Mouse (Mus musculus): ENCODE results near the gene Zfp143. TPM values are rescaled to one million over a fixed set of nuclear protein-coding genes. Genes with fewer than 3 reads are reported as not detected.

Gene Zfp143
- 14.1 and 15.8 TPM in 2 replicates for polyA plus RNA-seq (2015; fragmentation: Nextera tagmentation; extraction: Ambion mirVana)

DNA sequence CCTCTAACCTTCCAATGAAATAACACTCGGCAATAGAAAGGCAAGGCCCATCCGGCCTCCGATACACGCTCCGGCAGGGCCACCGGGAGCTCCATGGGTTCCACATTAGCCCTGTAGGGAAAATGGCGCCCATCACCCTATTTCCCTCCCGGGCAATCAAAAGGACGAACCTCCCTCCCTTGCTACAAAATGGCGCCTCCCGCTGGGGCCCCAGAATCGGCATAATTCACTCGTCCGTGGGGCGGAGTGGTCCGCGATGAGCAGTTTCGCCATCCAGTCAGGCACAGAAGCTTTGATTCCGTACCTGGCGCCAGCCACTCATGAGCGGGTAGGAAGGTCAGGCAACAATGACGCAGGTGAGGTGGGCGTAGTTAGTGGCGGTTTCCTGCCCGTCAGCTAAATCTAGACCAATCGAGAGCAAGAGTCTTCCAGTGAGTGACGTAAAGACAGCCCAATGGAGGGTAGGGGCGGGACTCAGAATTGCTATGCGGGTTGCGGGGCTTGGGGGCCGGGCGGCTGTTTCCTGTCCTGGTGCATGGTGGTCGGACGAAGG lies at the start of gene Zfp143:
TSS of gene Zfp143 (plus strand) at position 19 of the 553 bp plus-strand sequence.
- under 1% methylated on average over 34 of the region's 34 CpGs for WGBS
- ATAC-seq (replicated peaks; ENCODE audit: extremely low read depth, insufficient read depth, low FRiP score): peak; percentile 98
- H3K4me3 ChIP-seq (ENCODE audit: low read length): peak within 1 kb of the TSS; percentile 89
- peak within 1 kb of the TSS; percentile 98 for H3K9ac ChIP-seq (ENCODE audit: low read length)
- peaks cover 15% of the 10 kb centered on the region for H3K4me1 ChIP-seq (ENCODE audit: control insufficient read depth, insufficient read depth, low read length)
- no peaks in the 10 kb centered on the region for H3K27me3 ChIP-seq (ENCODE audit: control insufficient read depth, insufficient read depth, low read length)
- peak within 1 kb of the TSS; percentile 88 for H3K4me2 ChIP-seq (ENCODE audit: low read depth, low read length)
- no peaks in the 10 kb centered on the region for H3K9me3 ChIP-seq (replicated peaks; ENCODE audit: control insufficient read depth, low read length)
- peaks cover 5% of the 10 kb centered on the region for H3K36me3 ChIP-seq (ENCODE audit: control insufficient read depth, insufficient read depth)
- H3K27ac ChIP-seq (ENCODE audit: low read length): peak within 1 kb of the TSS; percentile 100

DNA sequence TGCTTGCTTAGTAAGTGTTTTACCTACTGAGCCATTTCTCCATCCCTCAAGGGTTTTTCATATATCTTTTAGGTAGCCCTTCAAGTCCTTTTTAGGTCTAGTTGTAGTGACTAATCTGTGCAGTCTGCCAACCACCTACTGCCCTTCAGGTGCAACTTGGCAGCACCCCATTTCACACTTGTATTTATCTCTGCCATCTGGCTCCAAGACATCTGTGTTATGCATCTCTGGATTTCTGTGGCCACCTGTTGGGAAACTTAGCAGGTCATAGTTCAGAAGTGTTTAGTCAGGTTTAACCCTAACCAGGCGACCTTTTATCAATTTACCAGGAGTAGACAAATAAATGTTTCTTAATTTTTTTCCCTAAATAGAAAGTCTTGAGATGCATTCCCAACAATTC lies 49.6 kb upstream of the Zfp143 start:
- ATAC-seq (replicated peaks; ENCODE audit: extremely low read depth, insufficient read depth, low FRiP score): no peak

DNA sequence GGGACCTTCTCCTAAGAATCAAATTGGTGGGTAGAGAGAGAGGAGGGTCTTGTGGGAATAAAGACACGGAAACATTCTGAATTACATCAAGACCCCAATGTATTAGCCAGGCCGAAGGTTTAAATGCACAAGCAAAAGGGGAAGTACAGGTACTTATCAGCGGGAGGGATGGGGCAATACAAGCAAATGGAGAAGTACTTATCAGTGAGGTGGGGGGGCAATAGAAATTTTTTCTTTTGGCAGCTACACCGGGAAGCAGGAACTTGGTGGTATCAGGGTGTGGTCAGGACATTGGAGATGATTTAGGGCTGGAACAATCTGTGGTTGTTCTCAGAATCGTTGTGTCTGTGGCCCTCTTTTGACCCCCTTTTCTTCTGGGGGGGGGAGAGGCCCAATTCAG lies 46.7 kb upstream of the Zfp143 start:
- ATAC-seq (replicated peaks; ENCODE audit: extremely low read depth, insufficient read depth, low FRiP score): no peak
- Histone ChIP-seq H3K4me3 (ENCODE audit: low read length) (no peak overlapping the region), H3K4me2 (ENCODE audit: low read depth, low read length) (no peak overlapping the region), H3K9ac (ENCODE audit: low read length) (no peak overlapping the region), H3K9me3 (replicated peaks; ENCODE audit: control insufficient read depth, low read length) (no peaks in the 10 kb centered on the region), H3K36me3 (ENCODE audit: control insufficient read depth, insufficient read depth) (no peaks in the 10 kb centered on the region), H3K27ac (ENCODE audit: low read length) (no peak overlapping the region), H3K4me1 (ENCODE audit: control insufficient read depth, insufficient read depth, low read length) (no peaks in the 10 kb centered on the region), H3K27me3 (ENCODE audit: control insufficient read depth, insufficient read depth, low read length) (no peaks in the 10 kb centered on the region)
- WGBS: 69% methylated on average over 5 of the region's 5 CpGs

More for the DNA sequence above, 49.6 kb upstream of the Zfp143 start:
- Histone ChIP-seq H3K4me1 (ENCODE audit: control insufficient read depth, insufficient read depth, low read length) (no peaks in the 10 kb centered on the region), H3K36me3 (ENCODE audit: control insufficient read depth, insufficient read depth) (no peaks in the 10 kb centered on the region), H3K4me3 (ENCODE audit: low read length) (no peak overlapping the region), H3K9me3 (replicated peaks; ENCODE audit: control insufficient read depth, low read length) (no peaks in the 10 kb centered on the region), H3K4me2 (ENCODE audit: low read depth, low read length) (no peak overlapping the region), H3K27ac (ENCODE audit: low read length) (no peak overlapping the region), H3K9ac (ENCODE audit: low read length) (no peak overlapping the region), H3K27me3 (ENCODE audit: control insufficient read depth, insufficient read depth, low read length) (no peaks in the 10 kb centered on the region)
- 61% methylated on average over 1 of the region's 1 CpGs for WGBS

DNA sequence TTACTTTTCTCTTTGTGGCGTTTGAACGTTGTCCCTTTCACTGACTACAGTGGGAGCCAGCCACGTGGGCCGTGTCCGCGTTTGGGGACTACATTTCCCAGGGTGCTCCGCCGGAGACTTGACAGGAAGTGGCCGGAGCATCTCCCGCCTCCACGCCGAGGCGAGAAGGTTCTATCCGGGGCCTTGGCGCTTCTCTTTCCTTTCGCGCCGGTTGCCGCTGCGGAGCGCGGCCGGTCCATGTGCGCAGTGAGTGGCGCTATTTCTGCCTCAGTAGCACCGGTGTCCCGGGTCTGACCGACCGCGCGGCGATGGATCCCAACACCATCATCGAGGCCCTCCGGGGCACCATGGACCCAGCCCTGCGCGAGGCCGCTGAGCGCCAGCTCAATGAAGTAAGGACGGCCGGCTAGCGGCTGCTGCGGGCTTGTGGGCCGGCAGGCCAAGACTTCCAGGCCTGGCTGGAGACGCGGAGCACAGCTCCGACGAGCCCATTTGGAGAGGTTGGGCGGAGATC lies 42.8 kb upstream of the Zfp143 start, which contains the start of gene Ipo7:
TSS of gene Ipo7 (plus strand) at position 158 of the 514 bp plus-strand sequence.
- H3K9me3 ChIP-seq (replicated peaks; ENCODE audit: control insufficient read depth, low read length): no peaks in the 10 kb centered on the region
- no peaks in the 10 kb centered on the region for H3K36me3 ChIP-seq (ENCODE audit: control insufficient read depth, insufficient read depth)
- peak within 1 kb of the TSS; percentile 95 for H3K9ac ChIP-seq (ENCODE audit: low read length)
- H3K4me1 ChIP-seq (ENCODE audit: control insufficient read depth, insufficient read depth, low read length): peaks cover 10% of the 10 kb centered on the region
- ATAC-seq (replicated peaks; ENCODE audit: extremely low read depth, insufficient read depth, low FRiP score): peak; percentile 98
- under 1% methylated on average over 48 of the region's 48 CpGs for WGBS
- peak within 1 kb of the TSS; percentile 98 for H3K4me3 ChIP-seq (ENCODE audit: low read length)
- H3K27ac ChIP-seq (ENCODE audit: low read length): peak within 1 kb of the TSS; percentile 88
- H3K27me3 ChIP-seq (ENCODE audit: control insufficient read depth, insufficient read depth, low read length): no peaks in the 10 kb centered on the region
- peak within 1 kb of the TSS; percentile 65 for H3K4me2 ChIP-seq (ENCODE audit: low read depth, low read length)

DNA sequence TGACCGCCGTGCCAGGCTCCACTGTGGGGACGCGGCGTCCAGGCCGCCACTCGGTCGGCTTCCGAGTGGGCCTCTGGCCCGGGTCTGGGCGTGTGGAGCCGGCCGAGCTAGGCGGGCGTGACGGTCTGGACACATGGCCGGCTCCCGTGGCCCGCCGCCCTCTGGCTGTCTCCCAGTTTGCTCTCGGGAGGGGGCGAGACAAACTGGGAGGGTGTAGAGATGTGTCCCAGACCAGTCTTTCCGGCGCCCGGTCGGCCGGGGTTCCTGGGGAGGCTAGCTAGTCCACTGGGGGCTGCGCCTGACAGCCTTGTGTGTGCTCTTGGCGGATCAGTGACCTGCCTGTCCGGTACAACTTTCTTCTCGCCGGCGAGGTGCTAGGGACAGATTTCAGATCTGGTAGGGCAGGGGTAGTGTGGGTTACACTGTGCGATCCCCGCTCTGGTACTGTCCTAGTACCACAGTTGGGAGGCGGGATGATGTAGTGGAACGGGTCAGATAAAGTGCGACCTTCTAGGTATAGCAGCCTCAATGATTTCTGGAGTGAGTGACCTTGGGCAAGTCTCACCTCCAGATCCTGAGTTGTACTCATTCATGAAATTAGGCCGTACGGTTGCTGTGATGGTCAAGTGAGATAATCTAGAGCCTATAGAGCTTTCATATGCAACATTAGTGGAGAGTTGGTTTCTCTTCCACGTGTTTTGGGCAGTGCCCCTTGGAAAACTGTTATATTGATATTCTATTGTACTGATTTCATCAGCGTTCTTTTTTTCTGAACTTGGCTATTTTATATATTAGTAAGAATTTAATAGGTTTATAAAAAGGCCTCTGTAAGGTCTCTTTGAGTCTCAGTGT lies 42.2 kb upstream of the Zfp143 start:
- H3K4me1 ChIP-seq (ENCODE audit: control insufficient read depth, insufficient read depth, low read length): peaks cover 10% of the 10 kb centered on the region
- H3K27me3 ChIP-seq (ENCODE audit: control insufficient read depth, insufficient read depth, low read length): no peaks in the 10 kb centered on the region
- H3K4me2 ChIP-seq (ENCODE audit: low read depth, low read length): peak overlapping the region; percentile 65
- peak overlapping the region; percentile 98 for H3K4me3 ChIP-seq (ENCODE audit: low read length)
- WGBS: under 1% methylated on average over 42 of the region's 42 CpGs
- peak; percentile 73 for ATAC-seq (replicated peaks; ENCODE audit: extremely low read depth, insufficient read depth, low FRiP score)
- H3K9ac ChIP-seq (ENCODE audit: low read length): peak overlapping the region; percentile 95
- no peaks in the 10 kb centered on the region for H3K36me3 ChIP-seq (ENCODE audit: control insufficient read depth, insufficient read depth)
- H3K27ac ChIP-seq (ENCODE audit: low read length): peak overlapping the region; percentile 88
- no peaks in the 10 kb centered on the region for H3K9me3 ChIP-seq (replicated peaks; ENCODE audit: control insufficient read depth, low read length)

DNA sequence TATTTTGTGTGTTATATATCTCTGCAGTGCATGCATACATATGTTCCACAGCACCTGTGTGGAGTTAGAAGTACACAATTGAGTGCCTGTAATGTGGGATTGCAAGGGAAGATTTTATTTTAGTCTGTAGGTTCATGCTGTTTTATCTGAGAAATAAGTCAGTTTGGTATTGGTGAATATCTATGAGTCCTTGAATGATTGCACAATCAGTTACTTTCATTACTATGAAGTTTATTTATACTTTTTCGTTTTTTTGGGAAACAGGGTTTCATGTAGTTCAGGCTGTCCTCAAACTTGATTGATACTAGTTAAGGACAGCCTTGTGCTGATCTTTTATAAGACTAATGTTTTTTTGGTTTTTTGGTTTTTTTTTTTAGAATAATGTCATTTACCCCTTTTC lies 37.5 kb upstream of the Zfp143 start:
- H3K4me3 ChIP-seq (ENCODE audit: low read length): no peak overlapping the region
- H3K27me3 ChIP-seq (ENCODE audit: control insufficient read depth, insufficient read depth, low read length): no peaks in the 10 kb centered on the region
- 94% methylated on average over 1 of the region's 1 CpGs for WGBS
- H3K4me1 ChIP-seq (ENCODE audit: control insufficient read depth, insufficient read depth, low read length): peaks cover 10% of the 10 kb centered on the region
- no peak overlapping the region for H3K9ac ChIP-seq (ENCODE audit: low read length)
- peaks cover 5% of the 10 kb centered on the region; the same call in 1 of the 2 replicates for H3K36me3 ChIP-seq (ENCODE audit: control insufficient read depth, insufficient read depth)
- H3K27ac ChIP-seq (ENCODE audit: low read length): no peak overlapping the region
- H3K9me3 ChIP-seq (replicated peaks; ENCODE audit: control insufficient read depth, low read length): no peaks in the 10 kb centered on the region
- ATAC-seq (replicated peaks; ENCODE audit: extremely low read depth, insufficient read depth, low FRiP score): no peak
- H3K4me2 ChIP-seq (ENCODE audit: low read depth, low read length): no peak overlapping the region

DNA sequence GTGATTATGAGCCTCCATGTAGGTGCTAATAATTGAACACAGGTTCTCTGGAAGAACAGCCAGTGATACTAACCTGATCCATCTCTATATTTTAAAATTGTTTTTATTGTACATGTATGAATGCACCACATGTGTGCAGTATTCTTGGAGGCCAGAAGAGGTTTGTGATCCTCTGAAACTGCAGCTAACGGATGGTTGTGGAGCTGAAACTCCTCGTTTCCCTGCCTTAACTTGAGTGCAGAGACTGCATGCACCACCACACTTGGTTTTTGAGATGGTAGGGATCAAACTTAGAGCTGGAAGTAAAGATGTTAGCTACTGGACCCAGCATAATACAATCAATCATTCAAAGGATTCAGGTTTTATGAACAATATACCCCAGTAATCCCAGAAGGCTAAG lies 34.4 kb upstream of the Zfp143 start:
- 70% methylated on average over 2 of the region's 2 CpGs for WGBS
- no peak overlapping the region for H3K9ac ChIP-seq (ENCODE audit: low read length)
- no peak for ATAC-seq (replicated peaks; ENCODE audit: extremely low read depth, insufficient read depth, low FRiP score)
- no peaks in the 10 kb centered on the region for H3K9me3 ChIP-seq (replicated peaks; ENCODE audit: control insufficient read depth, low read length)
- H3K27ac ChIP-seq (ENCODE audit: low read length): no peak overlapping the region
- peaks cover 16% of the 10 kb centered on the region for H3K36me3 ChIP-seq (ENCODE audit: control insufficient read depth, insufficient read depth)
- H3K4me3 ChIP-seq (ENCODE audit: low read length): no peak overlapping the region
- no peaks in the 10 kb centered on the region for H3K27me3 ChIP-seq (ENCODE audit: control insufficient read depth, insufficient read depth, low read length)
- H3K4me2 ChIP-seq (ENCODE audit: low read depth, low read length): no peak overlapping the region
- H3K4me1 ChIP-seq (ENCODE audit: control insufficient read depth, insufficient read depth, low read length): no peaks in the 10 kb centered on the region

DNA sequence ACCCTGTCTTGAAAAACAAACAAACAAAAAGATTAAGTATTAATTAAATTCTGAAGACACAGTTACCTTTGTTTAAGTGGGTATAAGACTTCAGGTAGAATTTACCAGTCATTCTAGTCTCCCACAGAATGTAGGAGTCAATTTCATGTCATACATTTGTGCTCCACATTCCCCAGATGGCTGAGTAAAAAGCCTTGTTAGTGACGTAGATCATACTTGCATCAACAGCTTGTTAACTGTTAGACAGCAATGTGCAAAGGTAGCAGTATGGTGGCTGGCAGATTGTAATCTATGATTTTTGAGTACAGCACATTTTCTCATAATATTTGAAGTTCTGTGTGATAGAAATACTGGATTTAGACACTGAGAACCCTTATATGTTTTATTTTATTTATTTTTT lies 32.2 kb upstream of the Zfp143 start:
- WGBS: 72% methylated on average over 1 of the region's 1 CpGs
- Histone ChIP-seq H3K4me2 (ENCODE audit: low read depth, low read length) (no peak overlapping the region), H3K9me3 (replicated peaks; ENCODE audit: control insufficient read depth, low read length) (no peaks in the 10 kb centered on the region), H3K36me3 (ENCODE audit: control insufficient read depth, insufficient read depth) (peaks cover 24% of the 10 kb centered on the region), H3K9ac (ENCODE audit: low read length) (no peak overlapping the region), H3K27me3 (ENCODE audit: control insufficient read depth, insufficient read depth, low read length) (no peaks in the 10 kb centered on the region), H3K27ac (ENCODE audit: low read length) (no peak overlapping the region), H3K4me3 (ENCODE audit: low read length) (no peak overlapping the region), H3K4me1 (ENCODE audit: control insufficient read depth, insufficient read depth, low read length) (no peaks in the 10 kb centered on the region)
- ATAC-seq (replicated peaks; ENCODE audit: extremely low read depth, insufficient read depth, low FRiP score): no peak

DNA sequence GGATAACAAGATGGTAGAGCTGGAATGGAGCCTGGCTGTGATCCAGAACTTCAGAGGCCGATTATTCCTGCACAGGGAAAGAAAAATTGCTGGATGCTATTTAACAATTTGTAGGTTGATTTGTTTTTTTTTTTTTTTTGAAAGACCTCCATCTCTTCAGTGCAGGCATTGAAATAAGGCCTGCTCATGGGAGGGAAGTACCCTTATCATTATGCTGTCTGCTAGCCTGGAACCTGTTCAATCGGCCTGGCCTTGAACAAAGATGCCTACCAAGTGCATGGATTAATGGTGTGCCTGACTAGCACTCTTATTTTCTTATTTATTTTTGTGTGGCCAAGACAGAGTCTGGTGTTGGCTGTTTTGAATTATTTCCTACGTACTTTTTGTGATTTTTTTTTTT lies 30.7 kb upstream of the Zfp143 start:
- Histone ChIP-seq H3K4me2 (ENCODE audit: low read depth, low read length) (no peak overlapping the region), H3K36me3 (ENCODE audit: control insufficient read depth, insufficient read depth) (peaks cover 19% of the 10 kb centered on the region), H3K4me1 (ENCODE audit: control insufficient read depth, insufficient read depth, low read length) (peaks cover 6% of the 10 kb centered on the region; the same call in 1 of the 2 replicates), H3K27ac (ENCODE audit: low read length) (no peak overlapping the region), H3K9me3 (replicated peaks; ENCODE audit: control insufficient read depth, low read length) (no peaks in the 10 kb centered on the region), H3K9ac (ENCODE audit: low read length) (no peak overlapping the region), H3K27me3 (ENCODE audit: control insufficient read depth, insufficient read depth, low read length) (no peaks in the 10 kb centered on the region), H3K4me3 (ENCODE audit: low read length) (no peak overlapping the region)
- 67% methylated on average over 3 of the region's 3 CpGs for WGBS
- no peak for ATAC-seq (replicated peaks; ENCODE audit: extremely low read depth, insufficient read depth, low FRiP score)

Measured in heart, embryonic 16.5 days (tissue).